Mouse (Mus musculus) megakaryocyte progenitor cell, adult 5-6 weeks (primary cell): Measurements from ENCODE around the gene Nkd1. TPM values are rescaled to one million over a fixed set of nuclear protein-coding genes. Genes with fewer than 3 reads are reported as not detected.

Experiments used
- total RNA-seq, 2 experiments: library from RNA; stranded (forward) in 1 of 2; stranded (reverse) in 1 of 2; fragments of 157-497, 149-512 nt in 1 of 2; fragments of 200-1000 nt in 1 of 2; gene quantifications; 2 replicates each; pipeline versions ENCODE4 v1.2.3 to v1.2.4; 2015 to 2017

The Nkd1 gene
- total RNA-seq, 2 experiments from 2014 or later = 0.17 TPM; not detected in 1

Other genes with a start within 250 kb of the Nkd1 start
- 25.5 and 27.8 TPM in 2 replicates for gene Adcy7, start 249.0 kb upstream of the Nkd1 start, total RNA-seq (2015)
- gene Adcy7, start 249.0 kb upstream of the Nkd1 start, total RNA-seq (2017) = 40.6 and 41.6 TPM in 2 replicates
- 96.9 and 98.2 TPM in 2 replicates for gene Brd7, start 159.2 kb upstream of the Nkd1 start, total RNA-seq (2015)
- gene Brd7, start 159.2 kb upstream of the Nkd1 start, total RNA-seq (2017) = 52.1 and 83.4 TPM in 2 replicates
- gene Snx20, start 114.8 kb downstream of the Nkd1 start, total RNA-seq (2015) = 14.2 and 17.2 TPM in 2 replicates
- gene Snx20, start 114.8 kb downstream of the Nkd1 start, total RNA-seq (2017) = 12.5 and 18.7 TPM in 2 replicates
- gene Nod2, start 126.0 kb downstream of the Nkd1 start, total RNA-seq (2015) = 0.05 and 0.52 TPM in 2 replicates
- 0.17 and 0.34 TPM in 2 replicates for gene Nod2, start 126.0 kb downstream of the Nkd1 start, total RNA-seq (2017)
- 26.3 and 29.2 TPM in 2 replicates for gene Cyld, start 175.7 kb downstream of the Nkd1 start, total RNA-seq (2015)
- 29.9 and 41.3 TPM in 2 replicates for gene Cyld, start 175.7 kb downstream of the Nkd1 start, total RNA-seq (2017)